Mouse (Mus musculus) forebrain, embryonic 14.5 days (tissue): ENCODE measurements around the gene Sox2. TPM values are rescaled to one million over a fixed set of nuclear protein-coding genes. Genes with fewer than 3 reads are reported as not detected.

Experiments used
- ATAC-seq: fragments of 200-750 bp; cut with Nextera tagmentation; 2 replicates; pipeline ENCODE4 v1.8.0; 2017; ENCODE audit warnings: mild to moderate bottlenecking, moderate library complexity
- DNase-seq: peaks from one replicate; pipeline ENCODE4 v3.0.0-alpha.2; 2015; ENCODE audit warnings: low spot score
- H3K27ac ChIP-seq: fragments of 300-500 bp; sonication (generic); 2 replicates; pipeline ENCODE4 v1.5.1; 2014; ENCODE audit warnings: low read depth, mild to moderate bottlenecking, control low read depth, low read length, moderate library complexity
- H3K27me3 ChIP-seq: fragments of 300-500 bp; sonication (generic); replicated peaks from 2 replicates; pipeline ENCODE4 v1.6.1; 2014; ENCODE audit warnings: low read length, control low read depth, mixed read lengths; ENCODE audit not compliant: control insufficient read depth, insufficient read depth
- H3K36me3 ChIP-seq: fragments of 300-500 bp; sonication (generic); 2 replicates; pipeline ENCODE4 v1.6.1; 2014; ENCODE audit warnings: low read length, control low read depth; ENCODE audit not compliant: control insufficient read depth, insufficient read depth
- H3K4me1 ChIP-seq: fragments of 300-500 bp; sonication (generic); 2 replicates; pipeline ENCODE4 v1.6.1; 2014; ENCODE audit warnings: antibody characterized with exemption, low read length, control low read depth; ENCODE audit not compliant: control insufficient read depth, insufficient read depth
- H3K4me2 ChIP-seq: fragments of 300-500 bp; sonication (generic); 2 replicates; pipeline ENCODE4 v1.6.1; 2014; ENCODE audit warnings: mild to moderate bottlenecking, control low read depth, low read length
- H3K4me3 ChIP-seq: fragments of 300-500 bp; sonication (generic); 2 replicates; pipeline ENCODE4 v1.5.1; 2014; ENCODE audit warnings: low read depth, low read length, control low read depth
- H3K9ac ChIP-seq: fragments of 300-500 bp; sonication (generic); 2 replicates; pipeline ENCODE4 v1.6.1; 2014; ENCODE audit warnings: mild to moderate bottlenecking, low read length, control low read depth, moderate library complexity
- H3K9me3 ChIP-seq: fragments of 300-500 bp; sonication (generic); replicated peaks from 2 replicates; pipeline ENCODE4 v1.6.1; 2016; ENCODE audit warnings: low read length, control low read depth, mixed read lengths; ENCODE audit not compliant: control insufficient read depth
- WGBS: fragments of 180-500 bp; shearing (Covaris S2); extraction: QIAGEN DNeasy Blood & Tissue Kit; methylation state at CpG from one replicate; pipeline ENCODE4 v1.1.7; 2014; 5-methylcytosine and 5-hydroxymethylcytosine counted together
- polyA plus RNA-seq: library from polyadenylated mRNA; unstranded; fragments of >200 nt; fragmentation: Nextera tagmentation; extraction: Ambion mirVana; gene quantifications from 2 replicates; pipeline ENCODE4 v1.2.1, GENCODE M21; 2014

Gene Sox2
- polyA plus RNA-seq, 1 experiment from 2014 or later: 32.0 TPM

- under 1% methylated on average over 50 of the region's 50 CpGs for WGBS
- Histone ChIP-seq H3K4me3 (peak overlapping the region; percentile 79), H3K9me3 (no peaks in the 10 kb centered on the region), H3K4me2 (peak overlapping the region; percentile 75), H3K27me3 (no peaks in the 10 kb centered on the region), H3K27ac (peak overlapping the region; percentile 92), H3K9ac (peak overlapping the region; percentile 70), H3K4me1 (peaks cover 21% of the 10 kb centered on the region), H3K36me3 (peaks cover 5% of the 10 kb centered on the region)
- ATAC-seq: peak; percentile 49
- peak; percentile 60 for DNase-seq
Measured at GRCm38 (mm10) chr3:34648833-34649719, 1.1 kb upstream of the Sox2 start.

GRCm38 (mm10) chr3:34650621-34651361, 586 bp downstream of the Sox2 start:
- DNase-seq (peak; percentile 68), ATAC-seq (no peak)
- Histone ChIP-seq H3K9ac (peak overlapping the region; percentile 99), H3K4me3 (peak overlapping the region; percentile 79), H3K27ac (peak overlapping the region; percentile 99), H3K4me1 (peaks cover 7% of the 10 kb centered on the region), H3K4me2 (peak overlapping the region; percentile 75), H3K27me3 (no peaks in the 10 kb centered on the region), H3K9me3 (no peaks in the 10 kb centered on the region), H3K36me3 (peaks cover 5% of the 10 kb centered on the region)
- WGBS: under 1% methylated on average over 67 of the region's 67 CpGs

- peaks cover 5% of the 10 kb centered on the region for H3K36me3 ChIP-seq
Measured at GRCm38 (mm10) chr3:34651486-34652170, 1.4 kb downstream of the Sox2 start.

GRCm38 (mm10) chr3:34652616-34653015, 2.4 kb downstream of the Sox2 start:
- Histone ChIP-seq H3K36me3 (peaks cover 9% of the 10 kb centered on the region), H3K9me3 (no peaks in the 10 kb centered on the region), H3K27ac (peak overlapping the region; percentile 99), H3K27me3 (no peaks in the 10 kb centered on the region), H3K9ac (peak overlapping the region; percentile 89), H3K4me3 (peak overlapping the region; percentile 79), H3K4me1 (peaks cover 13% of the 10 kb centered on the region), H3K4me2 (peak overlapping the region; percentile 90)
- DNase-seq (peak; percentile 74), ATAC-seq (no peak)
- 0% methylated on average over 14 of the region's 14 CpGs for WGBS

More at GRCm38 (mm10) chr3:34651486-34652170, 1.4 kb downstream of the Sox2 start:
- H3K4me3 ChIP-seq: peak overlapping the region; percentile 79
- H3K4me1 ChIP-seq: peaks cover 7% of the 10 kb centered on the region; the same call in 1 of the 2 replicates
- no peaks in the 10 kb centered on the region for H3K9me3 ChIP-seq
- H3K4me2 ChIP-seq: peak overlapping the region; percentile 75
- under 1% methylated on average over 26 of the region's 26 CpGs for WGBS
- H3K27ac ChIP-seq: peak overlapping the region; percentile 99
- H3K9ac ChIP-seq: peak overlapping the region; percentile 99
- no peaks in the 10 kb centered on the region for H3K27me3 ChIP-seq
- DNase-seq (peak; percentile 46), ATAC-seq (no peak)

- H3K27ac ChIP-seq: peak overlapping the region; percentile 99
- WGBS: under 1% methylated on average over 26 of the region's 26 CpGs
- no peak for ATAC-seq
- H3K9ac ChIP-seq: peak overlapping the region; percentile 89
- H3K9me3 ChIP-seq: no peaks in the 10 kb centered on the region
- peak overlapping the region; percentile 90 for H3K4me2 ChIP-seq
- H3K36me3 ChIP-seq: peaks cover 9% of the 10 kb centered on the region
- peaks cover 21% of the 10 kb centered on the region for H3K4me1 ChIP-seq
- H3K27me3 ChIP-seq: no peaks in the 10 kb centered on the region
- peak overlapping the region; percentile 79 for H3K4me3 ChIP-seq
- peak; percentile 68 for DNase-seq
Measured at GRCm38 (mm10) chr3:34653235-34653976, 3.2 kb downstream of the Sox2 start.

- Histone ChIP-seq H3K4me1 (peaks cover 23% of the 10 kb centered on the region), H3K4me2 (peak overlapping the region; percentile 90), H3K27me3 (no peaks in the 10 kb centered on the region), H3K9ac (peak overlapping the region; percentile 89), H3K36me3 (peaks cover 9% of the 10 kb centered on the region), H3K27ac (peak overlapping the region; percentile 99), H3K4me3 (peak overlapping the region; percentile 79), H3K9me3 (no peaks in the 10 kb centered on the region)
- DNase-seq (peak; percentile 95), ATAC-seq (peak; percentile 22; the same call in 1 of the 2 replicates)
- WGBS: 0% methylated on average over 9 of the region's 9 CpGs
Measured at GRCm38 (mm10) chr3:34653977-34654500, 3.8 kb downstream of the Sox2 start.

- peak overlapping the region; percentile 79 for H3K4me3 ChIP-seq
- DNase-seq (peak; percentile 61), ATAC-seq (no peak)
- WGBS: 5% methylated on average over 6 of the region's 6 CpGs
- no peaks in the 10 kb centered on the region for H3K27me3 ChIP-seq
- H3K9me3 ChIP-seq: no peaks in the 10 kb centered on the region
- peak overlapping the region; percentile 99 for H3K27ac ChIP-seq
- peaks cover 19% of the 10 kb centered on the region for H3K4me1 ChIP-seq
- H3K4me2 ChIP-seq: peak overlapping the region; percentile 90
- H3K9ac ChIP-seq: peak overlapping the region; percentile 89
- H3K36me3 ChIP-seq: peaks cover 9% of the 10 kb centered on the region
Measured at GRCm38 (mm10) chr3:34654781-34655180, 4.6 kb downstream of the Sox2 start.
